Mouse (Mus musculus): ENCODE measurements around the gene H2-Eb2.

Gene H2-Eb2

GRCm38 (mm10) chr17:34325436-34325835 is at the start of gene H2-Eb2:
H2-Eb2 (plus strand) TSS chr17:34325665.
- no peak for DNase-seq

DNA sequence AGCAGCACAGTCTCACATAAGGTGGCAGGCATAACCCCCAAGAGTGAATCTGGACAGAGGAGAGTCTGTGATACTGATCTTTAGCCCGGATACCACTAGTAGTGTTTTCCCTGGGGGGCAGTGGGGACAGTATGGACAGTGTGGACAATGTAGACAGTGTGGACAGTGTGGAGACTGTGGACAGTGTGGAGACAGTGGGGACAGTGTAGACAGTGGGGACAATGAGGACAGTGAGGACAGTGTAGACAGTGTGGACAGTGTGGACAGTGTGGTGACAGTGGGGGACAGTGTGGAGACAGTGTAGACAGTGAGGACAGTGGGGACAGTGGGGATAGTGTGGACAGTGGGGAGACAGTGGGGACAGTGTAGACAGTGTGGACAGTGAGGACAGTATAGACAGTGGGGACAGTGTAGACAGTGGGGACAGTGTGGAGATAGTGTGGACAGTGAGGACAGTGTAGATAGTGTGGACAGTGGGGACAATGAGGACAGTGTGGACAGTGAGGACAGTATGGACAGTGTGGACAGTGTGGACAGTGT is 44.9 kb upstream of the H2-Eb2 start:
- no peak for DNase-seq

DNA sequence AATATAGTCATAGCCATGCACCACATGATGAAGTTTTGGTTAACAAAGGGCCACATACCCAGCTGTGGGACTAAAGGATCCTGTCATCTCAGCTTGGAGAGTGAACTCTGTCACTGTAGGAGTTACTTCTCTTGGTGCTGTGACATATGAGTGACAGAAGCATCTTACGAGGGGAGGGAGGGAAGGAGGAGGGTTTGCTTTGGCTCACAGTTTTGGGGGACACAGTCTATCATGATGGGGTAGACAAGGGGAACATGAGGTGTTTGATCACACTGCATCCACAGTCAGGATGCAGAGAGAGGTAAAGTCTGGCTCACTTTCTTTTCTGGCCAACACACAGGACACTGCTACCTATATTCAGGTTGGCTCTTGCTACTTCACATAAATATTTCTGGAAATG is 43.6 kb upstream of the H2-Eb2 start:
- no peak for DNase-seq

DNA sequence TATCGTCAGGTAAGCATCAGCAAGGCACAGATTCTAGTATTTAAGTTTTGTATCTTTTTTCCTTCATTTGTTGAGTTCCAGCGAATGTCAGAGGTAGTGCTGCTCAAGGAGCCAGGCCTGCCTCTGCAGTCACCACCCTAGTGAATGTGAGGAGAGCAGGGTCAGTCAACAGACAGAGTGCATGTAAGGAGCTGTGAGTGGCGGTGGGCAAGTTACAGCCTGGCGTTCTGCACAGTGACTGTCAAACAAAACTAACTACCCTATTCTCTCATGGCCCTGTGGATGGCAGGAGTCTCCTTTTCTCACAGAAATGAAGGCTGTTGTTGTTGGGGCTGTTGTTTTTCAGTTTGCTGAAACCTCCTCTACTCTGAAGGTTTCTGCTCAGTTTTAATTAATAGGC is 40.1 kb upstream of the H2-Eb2 start:
- no peak for DNase-seq

DNA sequence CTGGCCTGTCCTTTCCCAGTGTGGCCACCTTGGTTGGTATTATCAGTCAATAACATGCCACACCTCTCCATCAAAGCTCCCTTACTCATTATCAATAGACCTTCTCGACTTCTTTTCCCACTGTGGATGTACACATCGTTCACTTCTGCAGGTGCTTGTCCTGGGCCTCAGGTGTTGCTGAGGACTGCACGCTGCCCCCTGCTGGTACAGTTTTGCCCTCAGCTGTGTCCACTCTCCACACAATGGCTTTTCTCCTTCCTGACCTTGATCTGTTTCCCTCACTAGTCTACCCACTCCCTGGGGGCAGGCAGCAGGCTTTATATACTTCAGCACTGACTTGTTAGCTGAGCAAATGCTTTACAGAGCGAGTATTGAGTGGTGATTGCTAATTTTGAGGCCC is 39.6 kb upstream of the H2-Eb2 start:
- no peak for DNase-seq

- no peak for DNase-seq
Measured at GRCm38 (mm10) chr17:34286501-34286900, 39.0 kb upstream of the H2-Eb2 start.

DNA sequence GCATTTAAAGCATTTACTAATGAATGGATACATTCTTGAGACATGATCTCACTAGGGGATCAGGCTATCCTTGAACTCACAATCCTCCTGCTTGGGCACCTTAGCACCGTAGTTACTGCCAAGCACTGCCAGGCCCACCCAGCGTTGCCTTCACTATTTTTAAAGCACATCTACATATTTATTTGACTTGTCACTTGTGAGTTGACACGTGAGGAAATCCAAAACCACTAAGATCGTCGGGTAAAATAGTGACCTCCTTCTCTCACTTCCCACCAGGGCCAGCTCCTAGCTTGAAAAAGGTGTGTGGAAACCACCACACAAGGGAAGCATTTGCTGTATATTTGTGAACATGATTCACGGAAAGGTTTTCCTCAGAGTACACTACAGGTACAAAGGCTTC is 38.5 kb upstream of the H2-Eb2 start:
- DNase-seq: no peak

- DNase-seq: peak; percentile 91
Measured at GRCm38 (mm10) chr17:34287648-34288047, 37.8 kb upstream of the H2-Eb2 start, which contains the start of gene H2-Aa. H2-Aa (minus strand) TSS chr17:34287823.

GRCm38 (mm10) chr17:34288131-34288530 is 37.3 kb upstream of the H2-Eb2 start:
- DNase-seq: no peak

GRCm38 (mm10) chr17:34291609-34292008 is 33.9 kb upstream of the H2-Eb2 start:
- peak; percentile 83 for DNase-seq

DNA sequence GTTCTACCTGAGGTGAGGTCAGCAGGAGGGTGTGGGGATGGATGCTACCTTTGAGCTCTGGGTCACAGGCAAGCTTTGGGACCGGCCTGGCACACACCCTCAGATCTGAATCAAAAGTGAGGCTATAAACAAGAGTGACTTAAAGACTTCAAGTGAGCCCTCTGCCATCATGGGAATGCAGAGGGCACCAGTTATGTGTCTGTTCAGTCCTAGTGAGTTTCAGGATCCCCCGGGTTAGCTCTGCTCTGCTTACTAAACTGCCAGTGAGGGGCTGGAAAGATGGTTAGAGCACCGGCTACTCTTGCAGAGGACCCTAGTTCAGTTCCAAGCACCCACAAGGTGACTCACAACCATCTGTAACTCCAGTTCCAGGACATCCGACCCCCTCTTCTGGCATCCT is 32.9 kb upstream of the H2-Eb2 start:
- no peak for DNase-seq

DNA sequence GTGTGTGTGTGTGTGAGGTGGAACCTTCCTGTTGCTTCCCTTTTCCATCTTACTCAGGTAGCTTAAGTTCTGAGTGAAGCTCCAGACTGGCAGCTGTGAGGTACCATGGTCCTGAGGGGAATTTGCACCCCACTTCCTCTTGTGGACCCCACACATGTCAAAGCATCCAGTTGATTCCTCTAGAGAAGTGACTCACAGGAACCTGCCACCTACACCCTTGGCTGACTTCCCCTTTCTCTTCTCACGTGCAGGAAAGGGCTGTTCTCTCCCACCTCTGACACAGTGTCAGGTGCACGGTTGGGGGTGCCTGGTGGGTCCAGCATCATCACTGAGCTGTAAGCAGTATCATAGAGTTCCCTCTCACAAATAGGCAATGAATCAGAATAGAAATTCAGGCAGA is 31.9 kb upstream of the H2-Eb2 start:
- no peak for DNase-seq

GRCm38 (mm10) chr17:34294249-34294648 is 31.2 kb upstream of the H2-Eb2 start:
- no peak for DNase-seq

DNA sequence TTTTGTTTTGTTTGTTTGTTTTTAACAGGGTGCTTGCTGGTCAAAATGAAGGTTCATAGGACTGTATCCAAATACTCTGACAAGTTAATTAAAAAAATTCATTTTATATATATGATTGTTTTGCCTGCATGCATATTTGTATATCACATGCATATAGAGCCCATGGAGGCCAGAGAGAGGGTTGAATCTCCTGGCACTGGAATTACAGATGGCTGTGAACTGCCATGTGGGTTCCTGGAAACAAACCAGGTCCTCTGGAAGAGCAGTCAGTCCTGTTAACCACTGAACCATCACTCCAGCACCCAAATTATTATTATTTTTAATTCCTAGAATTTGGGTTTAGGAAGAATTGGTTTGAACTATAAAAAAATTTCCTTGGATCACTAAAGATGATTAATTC is 30.2 kb upstream of the H2-Eb2 start:
- no peak for DNase-seq

GRCm38 (mm10) chr17:34295891-34296794 is 29.3 kb upstream of the H2-Eb2 start:
- peak; percentile 79 for DNase-seq

DNA sequence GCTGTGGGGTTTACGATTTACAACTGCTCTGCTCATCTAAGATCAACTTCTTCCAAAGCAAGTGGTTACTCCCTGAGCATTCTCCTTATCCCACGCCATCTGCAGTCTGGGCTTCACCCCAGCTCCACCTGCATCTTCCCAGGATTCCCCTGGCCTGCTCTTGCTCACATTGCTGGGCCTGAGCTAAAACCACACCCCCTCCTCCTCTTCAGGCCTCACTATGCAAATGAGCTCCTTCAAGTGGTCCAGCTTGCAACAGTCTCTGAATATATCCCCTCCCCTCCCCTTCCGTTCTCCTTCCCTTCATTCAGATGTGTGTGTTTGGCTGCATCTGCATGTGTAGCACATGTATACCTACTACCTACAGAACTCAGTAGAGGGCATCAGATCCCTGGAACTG is 26.1 kb upstream of the H2-Eb2 start:
- DNase-seq: no peak

DNA sequence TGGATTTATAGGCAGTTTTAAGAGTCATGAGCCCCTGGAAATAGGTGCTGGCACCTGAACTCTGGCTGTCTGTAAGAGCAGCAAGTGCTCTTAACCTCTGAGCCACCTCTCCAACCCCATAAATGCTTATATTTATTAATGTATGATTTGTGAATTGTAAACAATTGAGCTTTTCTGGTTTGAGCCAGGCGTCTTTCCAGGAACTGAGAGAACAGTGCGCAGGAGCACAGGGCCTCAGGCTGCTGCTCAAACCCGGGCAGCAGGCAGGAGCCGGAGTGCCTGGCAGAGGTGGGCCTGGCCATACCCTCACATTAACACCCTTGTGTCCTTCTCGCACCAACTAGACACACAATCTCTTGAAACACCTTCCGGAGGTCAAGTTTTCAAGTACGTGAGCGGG is 25.4 kb upstream of the H2-Eb2 start:
- no peak for DNase-seq

- DNase-seq: no peak
Measured at GRCm38 (mm10) chr17:34300691-34301566, 24.5 kb upstream of the H2-Eb2 start.

DNA sequence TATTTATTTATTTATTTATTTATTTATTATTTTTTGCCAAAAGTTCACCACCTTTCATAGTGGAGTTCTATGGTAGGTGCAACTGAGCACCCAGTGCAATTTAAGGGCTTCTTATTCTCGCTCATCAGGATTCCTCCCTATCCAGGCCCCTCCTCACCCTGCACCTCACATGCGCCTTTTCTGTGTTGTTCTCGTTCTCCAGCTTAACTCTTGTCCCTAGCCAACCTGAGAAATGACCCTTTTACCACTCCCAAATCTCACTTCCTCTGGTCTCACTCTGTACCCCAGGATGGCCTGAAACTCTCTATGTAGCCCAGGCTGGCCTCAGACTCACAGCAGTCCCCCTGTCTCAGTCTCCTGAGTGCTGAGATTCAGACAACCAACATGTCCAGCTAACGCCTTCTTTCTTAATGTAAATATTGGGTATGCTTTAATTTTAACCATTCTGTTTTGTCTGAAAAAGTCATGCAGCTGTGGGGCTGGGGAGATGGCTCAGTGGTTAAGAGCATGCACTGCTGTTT is 23.7 kb upstream of the H2-Eb2 start:
- no peak for DNase-seq

DNA sequence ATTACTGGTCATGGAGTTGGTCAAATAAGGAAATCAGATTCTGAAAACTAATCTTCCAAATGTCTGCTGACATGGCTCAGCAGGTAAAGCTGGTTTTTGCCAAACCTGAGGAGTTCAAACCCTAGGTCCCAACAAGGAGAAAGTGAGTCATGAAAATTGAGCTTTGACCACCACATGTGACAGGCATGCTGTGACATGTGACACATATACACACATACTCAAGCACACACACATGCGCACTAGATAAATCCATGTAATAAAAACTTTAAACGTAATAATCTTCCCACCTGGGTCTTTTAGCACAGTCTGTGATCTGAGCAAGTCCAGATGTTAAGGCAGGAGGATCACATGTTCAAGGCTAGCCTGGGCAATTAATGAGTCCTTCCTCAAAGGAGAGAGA is 21.7 kb upstream of the H2-Eb2 start:
- no peak for DNase-seq

GRCm38 (mm10) chr17:34304751-34305150 is 20.7 kb upstream of the H2-Eb2 start:
- DNase-seq: peak; percentile 83

- peak; percentile 93 for DNase-seq
Measured at GRCm38 (mm10) chr17:34305380-34306030, 20.0 kb upstream of the H2-Eb2 start, which contains the start of gene H2-Eb1. H2-Eb1 (plus strand) TSS chr17:34305867.

GRCm38 (mm10) chr17:34306407-34306806 is 19.1 kb upstream of the H2-Eb2 start:
- no peak for DNase-seq

All from kidney, postnatal 14 days (tissue).